Mouse (Mus musculus) G1E (cell line): ENCODE measurements at regions not wholly inside any gene's neighbourhood (a gene's known extent, or its start where the extent isn't known, plus 50 kb on each side); places are given as distances from the start of the nearest gene placed in this dataset.

Experiments used
- ATAC-seq: 2 replicates; pipeline ENCODE4 v1.8.0; 2016; ENCODE audit warnings: mild to moderate bottlenecking; ENCODE audit not compliant: insufficient number of reproducible peaks, poor library complexity, low FRiP score, severe bottlenecking; ENCODE audit errors: extremely low read depth
- DNase-seq: peaks from one replicate; pipeline ENCODE4 v3.0.0; 2012; ENCODE audit warnings: low spot score
- H3K27me3 ChIP-seq: 2 replicates; pipeline ENCODE4 v1.6.1; 2012; ENCODE audit warnings: mild to moderate bottlenecking, low read length, inconsistent platforms; ENCODE audit not compliant: insufficient read depth
- H3K36me3 ChIP-seq: replicated peaks from 2 replicates; pipeline ENCODE3; 2012; ENCODE audit warnings: mild to moderate bottlenecking, inconsistent platforms
- H3K4me1 ChIP-seq: 2 replicates; pipeline ENCODE4 v1.6.1; 2012; ENCODE audit warnings: low read depth, low read length, inconsistent platforms, mixed read lengths; ENCODE audit not compliant: insufficient read depth
- H3K4me3 ChIP-seq: 2 replicates; pipeline ENCODE4 v1.5.1; 2012; ENCODE audit warnings: low read depth, mild to moderate bottlenecking, inconsistent platforms, low read length, moderate library complexity, mixed read lengths
- H3K9me3 ChIP-seq: replicated peaks from 2 replicates; pipeline ENCODE4 v1.6.1; 2012; ENCODE audit warnings: inconsistent platforms
- CTCF ChIP-seq: IDR thresholded peaks from 2 replicates; pipeline ENCODE4 v1.5.1; 2012; ENCODE audit warnings: low read depth, low read length, inconsistent platforms, mixed read lengths
- GATA1 ChIP-seq: IDR thresholded peaks from 2 replicates; pipeline ENCODE4 v1.6.1; 2012; ENCODE audit warnings: borderline replicate concordance, low read length, inconsistent platforms, mixed read lengths
- GATA2 ChIP-seq: IDR thresholded peaks from 2 replicates; pipeline ENCODE4 v1.6.1; 2012; ENCODE audit warnings: low read depth, low read length, inconsistent platforms, borderline replicate concordance
- POLR2AphosphoS5 ChIP-seq: IDR thresholded peaks from 2 replicates; pipeline ENCODE4 v1.6.1; 2012; ENCODE audit warnings: low read depth, low read length, inconsistent platforms; ENCODE audit not compliant: insufficient replicate concordance
- TAL1 ChIP-seq: conservative IDR thresholded peaks from 2 replicates; pipeline ENCODE4 v1.6.1; 2012; ENCODE audit warnings: low read depth, low read length, inconsistent platforms, mixed read lengths

DNA sequence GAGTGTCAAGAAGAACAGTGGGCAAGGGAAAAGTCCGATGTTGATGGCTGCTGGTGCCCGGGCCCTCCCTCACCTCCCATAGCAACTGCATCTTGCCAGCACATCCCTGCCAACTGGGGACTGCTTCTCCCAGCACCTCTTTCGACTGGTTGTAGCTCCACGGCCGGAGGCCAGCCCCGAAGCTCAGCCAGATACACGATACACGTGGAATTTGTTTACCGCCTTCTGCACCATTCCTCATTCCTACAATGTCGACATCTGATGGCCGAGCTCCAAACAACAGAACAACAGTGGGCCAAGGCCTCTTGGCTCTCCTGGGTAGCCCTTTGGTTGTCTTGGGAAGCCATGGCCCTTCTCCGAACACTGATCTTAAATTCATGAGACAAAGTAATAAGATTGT lies 965.1 kb downstream of the 4930447A16Rik start:
- Histone ChIP-seq H3K36me3 (no peaks in the 10 kb centered on the region), H3K4me3 (no peak overlapping the region), H3K9me3 (no peaks in the 10 kb centered on the region), H3K27me3 (peaks cover 36% of the 10 kb centered on the region), H3K4me1 (peaks cover 7% of the 10 kb centered on the region)
- TF ChIP-seq GATA2 (no peak), TAL1 (no peak), CTCF (no peak), POLR2AphosphoS5 (no peak), GATA1 (no peak)
- DNase-seq (no peak), ATAC-seq (no peak)

DNA sequence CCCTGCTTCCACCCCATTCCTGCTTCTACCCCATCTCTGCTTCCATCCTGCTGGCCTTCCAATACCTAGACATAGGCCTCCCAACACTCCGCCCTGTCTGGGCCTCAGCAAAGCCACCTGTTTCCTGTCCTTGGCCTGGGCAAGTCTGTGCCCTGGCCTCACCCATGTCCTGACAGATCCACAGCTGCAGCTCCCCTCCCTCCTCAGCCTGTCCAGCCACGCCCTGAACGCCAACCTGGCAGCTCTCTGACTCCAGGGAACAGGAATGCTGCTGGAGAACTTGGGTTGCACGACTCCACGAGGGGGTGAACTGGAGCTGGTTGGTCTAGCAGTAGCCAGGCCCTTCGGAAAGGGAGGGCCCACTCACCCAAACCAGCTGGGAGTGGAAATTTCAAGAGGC lies 966.1 kb downstream of the 4930447A16Rik start:
- peaks cover 2% of the 10 kb centered on the region; the same call in 1 of the 2 replicates for H3K4me1 ChIP-seq
- H3K9me3 ChIP-seq: no peaks in the 10 kb centered on the region
- H3K27me3 ChIP-seq: peaks cover 40% of the 10 kb centered on the region
- H3K4me3 ChIP-seq: no peak overlapping the region
- ATAC-seq: no peak
- no peak for DNase-seq
- TF ChIP-seq POLR2AphosphoS5 (no peak), TAL1 (no peak), GATA1 (no peak), GATA2 (no peak), CTCF (no peak)
- no peaks in the 10 kb centered on the region for H3K36me3 ChIP-seq

DNA sequence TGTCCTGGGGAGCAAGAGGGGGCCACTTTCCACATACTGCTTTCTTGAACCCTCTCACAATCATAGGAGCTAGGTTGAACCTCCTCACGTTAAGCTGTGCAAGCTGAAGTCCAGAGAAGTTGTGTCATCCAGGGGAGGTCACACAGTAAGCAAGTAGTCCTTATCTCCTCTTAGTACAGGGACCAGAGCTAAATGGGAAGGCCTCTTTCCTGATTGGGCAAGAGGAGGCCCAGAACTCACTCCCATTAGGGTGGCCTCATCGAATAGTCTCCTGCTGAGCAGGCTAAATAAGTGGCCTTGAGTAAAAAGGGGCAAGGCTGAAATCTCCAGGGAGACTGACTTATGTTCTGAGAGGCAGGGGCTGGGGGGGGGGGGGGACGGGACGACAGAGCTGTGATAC lies 966.5 kb downstream of the 4930447A16Rik start:
- no peak for ATAC-seq
- Histone ChIP-seq H3K36me3 (no peaks in the 10 kb centered on the region), H3K27me3 (peaks cover 42% of the 10 kb centered on the region), H3K9me3 (no peaks in the 10 kb centered on the region), H3K4me3 (no peak overlapping the region), H3K4me1 (peaks cover 2% of the 10 kb centered on the region; the same call in 1 of the 2 replicates)
- DNase-seq: no peak
- TF ChIP-seq POLR2AphosphoS5 (no peak), CTCF (no peak), GATA1 (no peak), GATA2 (no peak), TAL1 (no peak)

DNA sequence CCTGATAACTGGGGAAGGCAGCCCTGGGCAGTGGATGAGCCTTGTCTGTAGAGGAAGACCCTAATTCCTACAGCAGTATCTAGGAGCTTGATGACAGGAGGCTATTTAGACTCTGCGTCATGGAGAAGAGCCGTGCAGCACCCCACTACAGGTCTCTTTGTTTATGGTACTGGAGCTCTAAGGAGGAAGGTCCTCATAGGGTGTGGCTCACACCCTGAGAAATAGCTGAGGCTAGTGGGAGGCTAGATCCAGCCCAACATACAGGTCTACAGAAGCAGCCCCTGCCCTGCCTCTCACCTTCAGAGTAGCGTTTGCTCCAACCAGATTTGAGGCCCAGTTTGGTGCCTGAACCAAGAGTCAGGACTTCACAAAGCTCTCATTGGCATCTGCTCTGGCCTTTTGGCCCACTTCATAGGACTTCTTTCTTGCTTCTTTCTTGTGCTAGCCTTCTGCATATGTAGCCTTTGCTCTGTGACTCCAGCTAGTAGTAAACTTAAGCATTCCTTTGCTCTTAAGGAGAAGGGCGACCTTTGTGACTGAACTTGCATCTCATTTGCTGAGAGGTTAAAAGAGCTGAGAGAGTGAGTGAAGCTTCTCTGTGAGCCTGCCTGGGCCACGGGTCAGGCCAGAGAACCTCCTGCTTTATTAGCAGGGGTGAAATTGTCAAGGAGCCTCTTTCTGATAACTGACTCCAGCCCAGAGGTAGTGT lies 967.2 kb downstream of the 4930447A16Rik start:
- Histone ChIP-seq H3K4me1 (peaks cover 2% of the 10 kb centered on the region; the same call in 1 of the 2 replicates), H3K36me3 (no peaks in the 10 kb centered on the region), H3K4me3 (no peak overlapping the region), H3K27me3 (peaks cover 42% of the 10 kb centered on the region), H3K9me3 (no peaks in the 10 kb centered on the region)
- ATAC-seq (no peak), DNase-seq (no peak)
- TF ChIP-seq POLR2AphosphoS5: no peak
- no peak for TF ChIP-seq GATA1
- TF ChIP-seq GATA2: no peak
- TF ChIP-seq TAL1: no peak
- TF ChIP-seq CTCF: no peak

DNA sequence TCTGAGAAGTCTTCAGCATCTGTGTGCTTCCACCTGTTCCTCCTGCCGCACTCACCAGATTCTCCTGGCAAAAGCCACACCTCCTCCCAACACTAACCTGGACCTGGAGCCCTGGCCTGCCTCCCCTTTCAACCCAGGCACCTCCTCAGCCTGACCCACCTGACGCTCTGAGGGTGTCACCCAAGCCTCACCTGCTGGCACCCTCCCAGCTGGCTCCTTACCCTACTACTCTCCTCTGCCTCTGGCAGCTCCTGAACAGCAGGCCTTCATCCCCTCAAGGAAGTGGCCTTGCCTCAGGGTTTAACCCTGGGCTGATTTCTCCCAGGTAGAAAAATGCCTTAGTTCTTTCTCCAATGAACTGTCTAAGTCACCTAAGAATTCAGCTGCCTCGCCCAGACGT lies 973.5 kb downstream of the 4930447A16Rik start:
- H3K4me1 ChIP-seq: peaks cover 8% of the 10 kb centered on the region
- H3K36me3 ChIP-seq: no peaks in the 10 kb centered on the region
- no peak for TF ChIP-seq POLR2AphosphoS5
- no peak for TF ChIP-seq GATA2
- no peak for TF ChIP-seq CTCF
- no peak for TF ChIP-seq GATA1
- TF ChIP-seq TAL1: no peak
- DNase-seq: no peak
- peaks cover 35% of the 10 kb centered on the region for H3K27me3 ChIP-seq
- ATAC-seq: no peak
- no peak overlapping the region for H3K4me3 ChIP-seq
- H3K9me3 ChIP-seq: no peaks in the 10 kb centered on the region

DNA sequence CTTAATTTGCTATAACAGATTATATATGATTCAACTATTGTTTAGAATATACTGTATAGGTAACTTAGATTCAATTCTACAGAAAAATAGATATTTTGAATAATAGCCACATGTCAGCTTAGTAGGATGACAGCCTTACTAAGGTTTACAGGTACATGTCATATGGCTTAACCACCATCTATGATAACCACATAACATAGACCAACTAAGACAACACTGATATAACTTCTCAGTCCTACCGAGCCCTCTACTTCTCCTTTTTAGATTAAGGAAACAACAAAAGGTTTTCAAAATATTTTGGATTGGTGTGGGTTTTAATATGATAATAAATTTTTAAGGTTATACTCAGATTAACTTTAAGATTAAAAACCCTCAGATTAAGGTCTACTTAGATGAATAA lies 977.4 kb downstream of the 4930447A16Rik start:
- Histone ChIP-seq H3K9me3 (no peaks in the 10 kb centered on the region), H3K4me1 (peaks cover 21% of the 10 kb centered on the region), H3K36me3 (no peaks in the 10 kb centered on the region), H3K4me3 (no peak overlapping the region), H3K27me3 (peaks cover 38% of the 10 kb centered on the region)
- ATAC-seq (no peak), DNase-seq (no peak)
- no peak for TF ChIP-seq CTCF
- TF ChIP-seq GATA2: no peak
- TF ChIP-seq GATA1: no peak
- no peak for TF ChIP-seq POLR2AphosphoS5
- no peak for TF ChIP-seq TAL1
